Mouse (Mus musculus) midbrain, embryonic 13.5 days (tissue): ENCODE measurements at regions not wholly inside any gene's neighbourhood (a gene's known extent, or its start where the extent isn't known, plus 50 kb on each side); places are given as distances from the start of the nearest gene placed in this dataset.

ENCODE experiments used
- ATAC-seq: fragments of 200-750 bp; cut with Nextera tagmentation; 2 replicates; pipeline ENCODE4 v1.8.0; 2017; ENCODE audit warnings: mild to moderate bottlenecking, moderate TSS enrichment, moderate library complexity
- H3K27ac ChIP-seq: fragments of 300-500 bp; sonication (generic); 2 replicates; pipeline ENCODE4 v1.5.1; 2015; ENCODE audit warnings: inconsistent platforms, mild to moderate bottlenecking, moderate library complexity
- H3K27me3 ChIP-seq: fragments of 300-500 bp; sonication (generic); 2 replicates; pipeline ENCODE4 v1.6.1; 2015; ENCODE audit warnings: mild to moderate bottlenecking, inconsistent platforms
- H3K36me3 ChIP-seq: fragments of 300-500 bp; sonication (generic); 2 replicates; pipeline ENCODE4 v1.6.1; 2015; ENCODE audit warnings: mild to moderate bottlenecking, inconsistent platforms
- H3K4me1 ChIP-seq: fragments of 300-500 bp; sonication (generic); replicated peaks from 2 replicates; pipeline ENCODE4 v1.6.1; 2015; ENCODE audit warnings: inconsistent platforms
- H3K4me2 ChIP-seq: fragments of 300-500 bp; sonication (generic); replicated peaks from 2 replicates; pipeline ENCODE4 v1.6.1; 2015; ENCODE audit warnings: moderate library complexity, mild to moderate bottlenecking, inconsistent platforms
- H3K4me3 ChIP-seq: fragments of 300-500 bp; sonication (generic); replicated peaks from 2 replicates; pipeline ENCODE4 v1.5.1; 2015; ENCODE audit warnings: mild to moderate bottlenecking, inconsistent platforms
- H3K9ac ChIP-seq: fragments of 300-500 bp; sonication (generic); replicated peaks from 2 replicates; pipeline ENCODE4 v1.6.1; 2015; ENCODE audit warnings: mild to moderate bottlenecking, inconsistent platforms
- H3K9me3 ChIP-seq: fragments of 300-500 bp; sonication (generic); 2 replicates; pipeline ENCODE4 v1.6.1; 2016; ENCODE audit warnings: mild to moderate bottlenecking, inconsistent platforms
- WGBS: fragments of 180-500 bp; shearing (Covaris S2); methylation state at CpG from one replicate; pipeline ENCODE4 v1.1.7; 2015; 5-methylcytosine and 5-hydroxymethylcytosine counted together

- H3K4me3 ChIP-seq: no peak overlapping the region
- no peaks in the 10 kb centered on the region for H3K36me3 ChIP-seq
- H3K27ac ChIP-seq: no peak overlapping the region
- no peak overlapping the region for H3K9ac ChIP-seq
- H3K9me3 ChIP-seq: no peaks in the 10 kb centered on the region
- 79% methylated on average over 4 of the region's 4 CpGs for WGBS
- H3K4me2 ChIP-seq: no peak overlapping the region
- no peaks in the 10 kb centered on the region for H3K27me3 ChIP-seq
- no peaks in the 10 kb centered on the region for H3K4me1 ChIP-seq
- no peak for ATAC-seq
Measured at GRCm38 (mm10) chr15:21988676-21989075, 560.1 kb upstream of the Cdh18 start.

DNA sequence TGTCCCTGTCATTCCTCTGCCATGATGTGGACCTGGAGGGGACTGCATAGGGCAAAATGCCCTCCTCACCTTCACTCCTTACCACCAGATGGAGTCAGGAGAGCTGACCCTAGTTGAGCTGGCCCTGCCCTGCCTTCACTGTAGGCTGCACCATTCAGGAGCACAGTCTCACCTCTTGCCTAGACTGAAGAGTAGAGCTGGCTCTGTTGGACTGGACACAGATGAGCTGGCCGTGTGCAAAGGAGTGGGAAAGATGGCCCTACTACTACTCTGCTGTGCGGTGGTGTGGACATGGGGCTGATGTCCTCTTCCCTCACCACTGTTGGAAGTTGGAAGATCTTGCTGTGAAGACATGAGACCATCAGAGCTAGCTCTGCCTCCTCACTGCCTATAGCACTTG, 555.5 kb upstream of the Cdh18 start:
- Histone ChIP-seq H3K4me3 (no peak overlapping the region), H3K36me3 (no peaks in the 10 kb centered on the region), H3K4me1 (no peaks in the 10 kb centered on the region), H3K4me2 (no peak overlapping the region), H3K9me3 (no peaks in the 10 kb centered on the region), H3K27ac (no peak overlapping the region), H3K9ac (no peak overlapping the region), H3K27me3 (no peaks in the 10 kb centered on the region)
- no peak for ATAC-seq
- WGBS: 84% methylated on average over 2 of the region's 2 CpGs

GRCm38 (mm10) chr15:21995121-21995826, 553.5 kb upstream of the Cdh18 start:
- no peak overlapping the region for H3K4me2 ChIP-seq
- ATAC-seq: no peak
- H3K36me3 ChIP-seq: no peaks in the 10 kb centered on the region
- H3K4me3 ChIP-seq: no peak overlapping the region
- no peak overlapping the region for H3K9ac ChIP-seq
- H3K4me1 ChIP-seq: no peaks in the 10 kb centered on the region
- H3K9me3 ChIP-seq: no peaks in the 10 kb centered on the region
- no peak overlapping the region for H3K27ac ChIP-seq
- 71% methylated on average over 3 of the region's 3 CpGs for WGBS
- no peaks in the 10 kb centered on the region for H3K27me3 ChIP-seq

- H3K4me2 ChIP-seq: no peak overlapping the region
- H3K27ac ChIP-seq: no peak overlapping the region
- no peak for ATAC-seq
- no peaks in the 10 kb centered on the region for H3K27me3 ChIP-seq
- H3K9me3 ChIP-seq: no peaks in the 10 kb centered on the region
- no peak overlapping the region for H3K9ac ChIP-seq
- H3K4me3 ChIP-seq: no peak overlapping the region
- 64% methylated on average over 2 of the region's 2 CpGs for WGBS
- H3K36me3 ChIP-seq: no peaks in the 10 kb centered on the region
- no peaks in the 10 kb centered on the region for H3K4me1 ChIP-seq
Measured at GRCm38 (mm10) chr15:22019977-22020376, 528.8 kb upstream of the Cdh18 start.

GRCm38 (mm10) chr15:22030215-22030614, 518.6 kb upstream of the Cdh18 start:
- no peak overlapping the region for H3K9ac ChIP-seq
- no peak overlapping the region for H3K27ac ChIP-seq
- WGBS: 74% methylated on average over 3 of the region's 3 CpGs
- no peak for ATAC-seq
- no peak overlapping the region for H3K4me2 ChIP-seq
- H3K36me3 ChIP-seq: no peaks in the 10 kb centered on the region
- no peaks in the 10 kb centered on the region for H3K4me1 ChIP-seq
- H3K4me3 ChIP-seq: no peak overlapping the region
- H3K27me3 ChIP-seq: no peaks in the 10 kb centered on the region
- no peaks in the 10 kb centered on the region for H3K9me3 ChIP-seq

GRCm38 (mm10) chr15:22046423-22046822, 502.4 kb upstream of the Cdh18 start:
- Histone ChIP-seq H3K27ac (no peak overlapping the region), H3K4me2 (no peak overlapping the region), H3K4me3 (no peak overlapping the region), H3K9ac (no peak overlapping the region), H3K4me1 (no peaks in the 10 kb centered on the region), H3K27me3 (no peaks in the 10 kb centered on the region), H3K36me3 (no peaks in the 10 kb centered on the region), H3K9me3 (no peaks in the 10 kb centered on the region)
- ATAC-seq: no peak

DNA sequence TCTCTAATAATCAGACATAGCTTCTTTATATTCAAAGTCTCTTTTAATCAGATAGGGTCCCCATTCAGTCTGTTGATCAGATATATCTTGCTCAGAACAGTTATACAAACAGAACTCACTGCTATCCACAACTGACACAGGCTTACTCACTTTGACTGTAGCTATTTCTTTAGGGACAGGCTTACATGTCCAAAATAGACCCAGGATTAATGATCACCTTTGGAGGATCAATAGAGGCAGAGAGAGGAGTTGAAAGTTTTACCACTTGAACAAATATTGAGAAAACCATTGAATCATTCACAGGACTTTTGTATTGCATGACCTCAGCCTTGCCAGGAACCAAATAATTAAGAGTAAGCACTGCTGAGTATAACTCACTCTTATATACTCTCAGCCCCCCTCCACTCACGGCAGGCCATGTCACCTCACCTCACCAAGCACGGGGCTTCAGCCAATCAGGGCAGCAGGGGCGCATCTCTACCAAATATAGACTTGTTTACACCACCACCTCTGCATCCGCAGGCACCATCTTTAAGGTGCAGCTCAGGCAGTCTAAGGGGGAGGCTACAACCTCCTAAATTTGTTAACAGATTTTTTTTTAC, 501.8 kb upstream of the Cdh18 start:
- no peak overlapping the region for H3K4me2 ChIP-seq
- 84% methylated on average over 4 of the region's 4 CpGs for WGBS
- no peak overlapping the region for H3K4me3 ChIP-seq
- H3K9ac ChIP-seq: no peak overlapping the region
- H3K27me3 ChIP-seq: no peaks in the 10 kb centered on the region
- ATAC-seq: no peak
- H3K27ac ChIP-seq: no peak overlapping the region
- no peaks in the 10 kb centered on the region for H3K36me3 ChIP-seq
- H3K9me3 ChIP-seq: no peaks in the 10 kb centered on the region
- no peaks in the 10 kb centered on the region for H3K4me1 ChIP-seq

GRCm38 (mm10) chr15:22086856-22087255, 462.0 kb upstream of the Cdh18 start:
- H3K4me1 ChIP-seq: no peaks in the 10 kb centered on the region
- H3K36me3 ChIP-seq: no peaks in the 10 kb centered on the region
- H3K9me3 ChIP-seq: no peaks in the 10 kb centered on the region
- 52% methylated on average over 3 of the region's 3 CpGs for WGBS
- H3K4me2 ChIP-seq: no peak overlapping the region
- H3K4me3 ChIP-seq: no peak overlapping the region
- no peak overlapping the region for H3K9ac ChIP-seq
- no peaks in the 10 kb centered on the region for H3K27me3 ChIP-seq
- H3K27ac ChIP-seq: no peak overlapping the region
- ATAC-seq: no peak

DNA sequence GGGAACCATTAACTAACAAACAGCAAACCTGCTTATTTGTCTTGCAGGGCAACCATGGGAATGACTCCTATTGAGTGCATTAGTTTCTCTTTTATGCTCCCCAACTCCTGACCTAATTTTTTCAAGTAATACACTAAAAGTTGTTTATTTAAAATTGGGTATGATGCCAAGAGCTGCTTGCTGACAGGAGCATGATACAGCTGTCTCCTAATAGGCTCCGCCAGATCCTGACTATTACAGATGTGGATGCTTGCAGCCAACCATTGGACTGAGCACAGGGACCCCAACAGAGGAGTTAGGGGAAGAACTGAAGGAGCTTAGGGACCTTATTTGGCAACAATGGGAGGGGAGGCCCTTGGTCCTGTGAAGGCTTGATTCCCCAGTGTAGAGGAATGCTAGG, 427.1 kb upstream of the Cdh18 start:
- Histone ChIP-seq H3K9me3 (no peaks in the 10 kb centered on the region), H3K36me3 (no peaks in the 10 kb centered on the region), H3K27me3 (no peaks in the 10 kb centered on the region), H3K4me2 (no peak overlapping the region), H3K4me1 (no peaks in the 10 kb centered on the region), H3K9ac (no peak overlapping the region), H3K27ac (no peak overlapping the region), H3K4me3 (no peak overlapping the region)
- 89% methylated on average over 1 of the region's 1 CpGs for WGBS
- ATAC-seq: no peak

DNA sequence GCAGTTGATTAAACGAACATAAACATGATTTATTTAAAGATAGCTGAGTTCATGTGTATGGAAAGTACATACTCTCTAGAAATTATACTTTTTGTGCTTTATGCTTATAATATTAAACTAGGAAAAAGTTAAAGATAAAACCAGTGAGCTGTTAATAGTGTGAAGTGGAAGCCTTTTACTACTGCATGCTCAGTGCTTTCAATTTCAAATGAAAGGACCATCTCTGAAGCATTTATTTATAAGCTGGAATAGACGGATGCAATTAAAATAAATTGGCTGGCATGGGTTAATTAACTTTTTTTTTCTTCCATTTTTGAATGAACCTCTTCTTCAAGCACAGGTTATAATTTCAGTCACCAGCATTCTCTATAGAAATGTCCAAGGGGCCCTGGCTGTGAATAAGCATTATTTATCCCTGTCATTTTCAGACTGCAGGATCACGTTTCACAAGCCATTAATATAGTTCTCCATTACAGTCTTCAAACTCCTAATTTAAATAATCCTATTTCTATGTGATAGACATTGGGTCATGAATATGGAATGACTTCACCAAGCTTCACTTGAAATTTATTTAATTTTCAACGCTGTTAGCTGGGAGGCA, 396.8 kb upstream of the Cdh18 start:
- Histone ChIP-seq H3K4me2 (no peak overlapping the region), H3K9ac (no peak overlapping the region), H3K9me3 (no peaks in the 10 kb centered on the region), H3K27ac (no peak overlapping the region), H3K4me1 (0 out of 2 replicates have a peak, but pooled peaks cover 2% of the 10 kb centered on the region), H3K4me3 (no peak overlapping the region), H3K27me3 (no peaks in the 10 kb centered on the region), H3K36me3 (no peaks in the 10 kb centered on the region)
- 53% methylated on average over 4 of the region's 4 CpGs for WGBS
- peak; percentile 74 for ATAC-seq

DNA sequence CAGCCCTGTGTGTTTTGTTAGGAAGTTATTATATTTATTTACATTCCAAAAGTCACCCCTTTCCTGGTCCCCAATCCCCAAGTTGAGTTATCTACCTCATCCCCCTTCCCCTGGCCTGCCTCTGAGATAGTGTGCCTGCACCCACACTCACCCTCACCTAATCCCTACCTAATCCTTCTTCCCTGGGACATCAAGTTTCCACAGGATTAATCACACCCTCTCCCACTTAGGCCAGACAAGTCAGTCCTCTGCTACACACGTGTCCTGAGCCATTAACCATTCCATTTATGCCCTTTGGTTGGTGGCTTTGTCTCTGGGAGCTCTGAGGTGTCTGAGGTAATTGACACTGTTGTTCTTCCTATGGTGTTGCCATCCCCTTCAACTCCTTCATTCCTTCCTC, 396.1 kb upstream of the Cdh18 start:
- Histone ChIP-seq H3K4me2 (no peak overlapping the region), H3K4me1 (0 out of 2 replicates have a peak, but pooled peaks cover 2% of the 10 kb centered on the region), H3K27ac (no peak overlapping the region; the same call in 1 of the 2 replicates), H3K27me3 (no peaks in the 10 kb centered on the region), H3K9me3 (no peaks in the 10 kb centered on the region), H3K4me3 (no peak overlapping the region), H3K9ac (no peak overlapping the region), H3K36me3 (no peaks in the 10 kb centered on the region)
- WGBS: 30% methylated on average over 1 of the region's 1 CpGs
- ATAC-seq: peak; percentile 55; the same call in 1 of the 2 replicates

- Histone ChIP-seq H3K27ac (no peak overlapping the region), H3K9me3 (0 out of 2 replicates have a peak, but pooled peaks cover 6% of the 10 kb centered on the region), H3K9ac (no peak overlapping the region), H3K36me3 (no peaks in the 10 kb centered on the region), H3K4me1 (no peaks in the 10 kb centered on the region), H3K4me3 (no peak overlapping the region), H3K4me2 (no peak overlapping the region), H3K27me3 (no peaks in the 10 kb centered on the region)
- ATAC-seq: no peak
- WGBS: 84% methylated on average over 5 of the region's 5 CpGs
Measured at GRCm38 (mm10) chr15:22170302-22170701, 378.5 kb upstream of the Cdh18 start.
